Mouse (Mus musculus) Patski (cell line): ENCODE data around the gene Hus1. TPM values are rescaled to one million over a fixed set of nuclear protein-coding genes. Genes with fewer than 3 reads are reported as not detected.

ENCODE experiments used
- ATAC-seq: fragments of 100-300 bp; one replicate; pipeline ENCODE4 v1.8.0; 2021
- CTCF ChIA-PET: fragments of 350-600 bp; sonication (Branson Sonifier 250); formaldehyde crosslinking; loops from one replicate; lab custom pipeline; 2022; ENCODE audit warnings: inconsistent platforms; lab: Charles Lee
- POLR2A ChIA-PET: fragments of 350-600 bp; sonication (Branson Sonifier 250); formaldehyde crosslinking; loops from one replicate; lab custom pipeline; 2022; ENCODE audit warnings: antibody characterized with exemption, inconsistent platforms; lab: Charles Lee
- DNase-seq: peaks from one replicate; pipeline ENCODE4 v3.0.0-alpha.2; 2011; ENCODE audit warnings: low read depth, low spot score
- H3K27me3 ChIP-seq: fragments of 371-371 bp; one replicate; pipeline ENCODE4 v1.5.1; 2021
- CTCF ChIP-seq: fragments of 100-300 bp; IDR thresholded peaks from one replicate; pipeline ENCODE4 v1.5.1; 2021
- in situ Hi-C: fragments of 300-500 bp; cut with MboI; formaldehyde crosslinking; loops from 3 replicates; pipeline ENCODE4 v1.11.1; 2018; ENCODE audit warnings: low pct_unique_long_range_greater_than_20kb, mixed read lengths
- polyA plus RNA-seq: library from polyadenylated mRNA; unstranded; gene quantifications from one replicate; pipeline ENCODE4 v1.2.3, GENCODE M21; 2021

The Hus1 gene
- polyA plus RNA-seq, 1 experiment from 2014 or later, result 10.1 TPM

DNA sequence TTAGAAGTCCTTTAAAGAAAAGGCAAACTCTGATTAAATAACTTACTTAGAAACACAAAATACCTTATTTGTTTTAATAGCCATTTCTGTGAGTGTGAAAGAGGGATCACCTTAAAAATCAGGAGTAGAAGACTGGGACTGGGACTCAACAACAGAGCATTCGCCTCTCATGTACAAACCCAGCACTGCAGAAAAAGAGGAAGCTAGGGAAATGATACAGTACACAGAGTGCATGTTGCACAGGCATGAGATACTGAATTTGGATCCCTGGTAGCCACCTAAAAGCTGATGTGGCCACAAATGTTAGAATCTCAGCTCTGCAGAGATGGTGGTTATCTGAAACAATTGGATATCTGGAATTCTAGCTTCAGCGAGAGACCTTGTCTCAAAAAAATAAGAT lies 20.5 kb upstream of the Hus1 start:
- CTCF ChIA-PET, result interaction anchor here (0.8 kb wide), 1 partner anchor 66 kb away, joined by 3 read pairs; no protein-coding TSS in a partner anchor
- peaks cover 3% of the 10 kb centered on the region for H3K27me3 ChIP-seq
- TF ChIP-seq CTCF, result no peak
- DNase-seq (no peak), ATAC-seq (no peak)
- in situ Hi-C loops, result no loop called here
- POLR2A ChIA-PET, result no interaction called here

DNA sequence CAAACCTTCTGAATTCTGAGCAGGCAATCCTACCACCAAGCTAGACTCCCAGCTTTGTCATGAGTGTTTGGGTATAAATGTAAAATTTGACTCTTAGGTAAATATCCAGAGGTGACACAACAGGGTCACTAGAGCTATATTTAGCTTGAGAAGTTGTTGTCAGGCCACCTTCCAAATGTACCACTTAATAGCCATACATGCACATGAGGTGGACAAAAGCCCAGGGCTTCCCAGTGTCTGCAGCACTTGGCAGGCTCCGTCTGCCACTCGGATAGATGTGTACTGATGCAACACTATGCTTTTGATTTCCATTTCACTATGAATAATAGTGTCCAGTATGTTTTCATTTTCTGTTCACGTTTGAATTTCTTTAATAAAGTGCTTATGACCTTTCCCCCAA lies 14.2 kb upstream of the Hus1 start:
- DNase-seq (no peak), ATAC-seq (no peak)
- no peak for TF ChIP-seq CTCF
- POLR2A ChIA-PET, result interaction anchor here (0.5 kb wide), 1 partner anchor 124 kb away, joined by 3 read pairs; no protein-coding TSS in a partner anchor
- peaks cover 16% of the 10 kb centered on the region for H3K27me3 ChIP-seq
- in situ Hi-C loops, result no loop called here
- CTCF ChIA-PET, result no interaction called here

DNA sequence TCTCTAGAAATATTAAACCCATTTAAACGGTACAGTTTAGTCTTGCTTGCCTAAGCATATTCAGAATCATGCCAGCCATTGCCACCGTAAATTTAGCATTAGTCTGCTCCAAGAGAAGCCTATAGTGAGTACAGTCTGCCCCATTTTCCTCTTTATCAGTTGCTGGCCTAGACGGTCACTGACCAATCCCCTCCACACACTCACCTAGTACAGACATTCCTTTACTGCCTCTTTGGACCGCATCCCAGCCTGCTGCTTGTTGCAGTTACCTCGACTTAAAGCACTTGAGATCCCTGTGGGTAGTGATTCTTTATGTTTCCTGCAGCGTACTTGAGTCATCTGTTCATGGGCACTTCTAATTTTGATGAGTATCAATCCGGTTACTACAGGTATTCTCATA lies 13.8 kb upstream of the Hus1 start:
- CTCF ChIA-PET, result no interaction called here
- TF ChIP-seq CTCF, result no peak
- in situ Hi-C loops, result no loop called here
- ATAC-seq (no peak), DNase-seq (no peak)
- H3K27me3 ChIP-seq, result peaks cover 16% of the 10 kb centered on the region
- POLR2A ChIA-PET, result no interaction called here

DNA sequence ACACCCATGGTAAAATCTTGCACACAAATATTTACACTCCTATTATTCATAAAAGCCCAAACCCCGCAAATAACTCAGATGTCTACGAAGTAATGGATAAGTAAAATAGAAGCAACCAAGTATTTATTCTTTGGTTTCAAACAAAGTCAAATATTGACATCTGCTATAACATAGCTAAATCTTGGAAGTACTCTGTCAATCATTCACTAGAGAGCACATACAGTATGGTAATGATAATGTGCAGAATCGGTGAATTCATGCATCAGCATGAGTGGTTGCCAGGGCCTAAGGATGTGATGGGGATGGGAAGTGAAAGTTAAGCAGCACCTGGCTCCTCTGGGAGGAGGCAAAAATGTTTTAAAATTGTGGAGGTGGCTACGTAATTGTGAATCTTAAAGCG lies 9.2 kb upstream of the Hus1 start:
- ATAC-seq (no peak), DNase-seq (no peak)
- POLR2A ChIA-PET, result no interaction called here
- CTCF ChIA-PET, result no interaction called here
- H3K27me3 ChIP-seq, result peaks cover 19% of the 10 kb centered on the region
- no peak for TF ChIP-seq CTCF
- in situ Hi-C loops, result no loop called here

DNA sequence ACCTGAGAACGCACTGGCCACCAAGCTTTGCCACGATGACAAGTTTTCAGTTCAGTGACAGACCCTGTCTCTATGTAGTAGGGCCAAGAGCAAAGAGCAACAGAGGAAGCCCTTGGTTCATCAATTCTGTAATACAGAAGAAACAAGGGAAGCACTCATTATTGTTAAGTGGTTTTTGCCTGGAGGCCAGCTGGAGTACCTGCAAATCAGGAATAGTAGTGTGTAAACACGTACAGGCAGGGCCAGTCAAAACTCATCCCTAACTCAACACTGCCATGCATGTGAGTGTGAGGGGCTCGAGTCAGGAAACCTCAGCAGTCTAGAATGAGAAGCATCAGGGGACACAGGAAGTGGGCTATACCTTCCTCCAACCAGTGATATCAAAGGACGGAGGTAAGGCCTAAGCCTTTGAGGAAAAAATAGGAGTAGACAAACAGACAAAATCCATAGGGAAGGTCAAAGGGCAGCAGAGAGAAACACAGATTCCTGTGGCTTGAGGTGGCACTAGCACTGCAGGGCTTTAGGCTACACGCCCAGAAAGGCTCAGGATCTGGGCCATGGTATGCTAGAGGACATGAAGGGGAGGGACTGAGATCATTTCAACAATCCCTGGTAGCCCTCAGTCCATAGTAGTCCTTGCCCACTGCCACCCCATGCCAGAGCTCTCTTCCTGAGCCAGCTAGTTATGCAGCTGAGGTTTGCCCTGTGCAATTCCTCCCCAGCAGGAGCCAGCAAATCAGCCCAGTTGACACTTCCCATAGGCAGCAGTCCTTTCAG lies 7.7 kb upstream of the Hus1 start:
- ATAC-seq (no peak), DNase-seq (no peak)
- peaks cover 21% of the 10 kb centered on the region for H3K27me3 ChIP-seq
- TF ChIP-seq CTCF, result no peak
- CTCF ChIA-PET, result interaction anchor here (1.5 kb wide), 1 partner anchor 20 kb away, joined by 4 read pairs; no protein-coding TSS in a partner anchor
- in situ Hi-C loops, result no loop called here
- POLR2A ChIA-PET, result interaction anchor here (0.6 kb wide), 1 partner anchor 88 kb away, joined by 3 read pairs; no protein-coding TSS in a partner anchor

DNA sequence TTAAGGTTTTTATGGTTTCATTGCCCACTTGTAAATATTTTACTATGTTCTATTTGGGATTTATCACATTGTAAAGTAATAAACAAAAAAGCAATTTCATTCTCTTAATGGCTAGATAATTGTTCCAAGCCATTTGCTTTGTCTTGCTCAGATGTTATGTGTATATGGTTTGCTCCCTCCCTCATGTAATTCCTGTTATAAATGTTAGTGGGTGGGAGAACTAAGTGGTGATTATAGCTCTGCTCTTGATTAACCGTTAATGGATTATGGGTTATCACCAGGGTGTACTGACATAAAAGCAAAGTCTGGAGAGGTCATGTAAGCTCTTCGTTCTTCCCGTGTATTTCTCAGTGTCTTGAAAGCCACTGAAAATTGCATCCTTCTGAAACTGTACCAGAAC lies 3.7 kb upstream of the Hus1 start:
- DNase-seq, result no peak
- ATAC-seq, result no peak
- CTCF ChIA-PET, result no interaction called here
- peaks cover 15% of the 10 kb centered on the region for H3K27me3 ChIP-seq
- POLR2A ChIA-PET, result no interaction called here
- TF ChIP-seq CTCF, result no peak
- in situ Hi-C loops, result no loop called here

DNA sequence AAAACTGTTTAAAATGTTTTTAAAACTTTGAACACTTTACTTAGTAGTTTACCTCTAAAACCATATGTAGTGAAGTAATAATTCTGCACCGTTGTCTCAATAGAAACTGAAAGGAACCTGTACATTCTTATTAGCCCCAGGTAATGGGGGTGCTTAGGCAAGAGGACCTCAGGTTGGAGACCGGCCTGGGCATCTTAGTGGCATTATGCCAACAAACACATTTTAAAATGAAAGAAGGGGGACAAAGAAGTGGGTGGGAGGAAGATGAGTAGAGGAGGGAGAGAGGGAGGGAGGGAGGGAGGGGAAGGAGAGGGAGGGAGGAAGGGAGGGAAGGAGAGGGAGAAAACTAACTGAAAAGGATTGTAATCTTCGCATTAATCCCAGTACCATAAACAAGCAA lies 357 bp upstream of the Hus1 start:
- ChIA-PET CTCF (no interaction called here), POLR2A (no interaction called here)
- in situ Hi-C loops, result no loop called here
- TF ChIP-seq CTCF, result no peak
- ATAC-seq (peak; percentile 23), DNase-seq (no peak)
- H3K27me3 ChIP-seq, result peaks cover 15% of the 10 kb centered on the region

DNA sequence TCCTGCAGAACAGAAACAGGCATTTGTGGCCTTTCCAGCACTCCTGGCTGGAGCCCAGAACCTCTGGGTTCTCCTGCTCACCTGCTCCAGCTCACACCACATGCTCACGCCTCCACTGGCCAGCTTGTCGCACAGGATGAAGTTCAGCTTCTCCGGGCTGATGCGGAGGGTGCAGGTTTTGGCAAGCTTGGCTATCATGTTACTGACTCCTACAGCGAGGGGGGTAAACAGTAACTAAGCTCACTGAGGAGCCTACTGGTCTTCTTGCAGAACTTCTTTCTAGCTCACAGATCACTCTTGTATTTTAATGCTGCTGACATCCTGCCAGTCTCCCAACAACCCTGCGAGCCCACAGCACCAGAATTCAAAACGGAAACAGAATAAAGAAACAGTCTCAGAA lies 575 bp downstream of the Hus1 start:
- ATAC-seq (peak; percentile 69), DNase-seq (peak; percentile 19)
- POLR2A ChIA-PET, result interaction anchor here (1.1 kb wide), 1 partner anchor 8 kb away, joined by 3 read pairs; no protein-coding TSS in a partner anchor
- CTCF ChIA-PET, result interaction anchor here (0.8 to 1.4 kb wide), 4 partner anchors 27 to 139 kb away, joined by 3 to 6 read pairs (median 3); no protein-coding TSS in a partner anchor
- no peak for TF ChIP-seq CTCF
- in situ Hi-C loops, result no loop called here
- peaks cover 11% of the 10 kb centered on the region for H3K27me3 ChIP-seq

DNA sequence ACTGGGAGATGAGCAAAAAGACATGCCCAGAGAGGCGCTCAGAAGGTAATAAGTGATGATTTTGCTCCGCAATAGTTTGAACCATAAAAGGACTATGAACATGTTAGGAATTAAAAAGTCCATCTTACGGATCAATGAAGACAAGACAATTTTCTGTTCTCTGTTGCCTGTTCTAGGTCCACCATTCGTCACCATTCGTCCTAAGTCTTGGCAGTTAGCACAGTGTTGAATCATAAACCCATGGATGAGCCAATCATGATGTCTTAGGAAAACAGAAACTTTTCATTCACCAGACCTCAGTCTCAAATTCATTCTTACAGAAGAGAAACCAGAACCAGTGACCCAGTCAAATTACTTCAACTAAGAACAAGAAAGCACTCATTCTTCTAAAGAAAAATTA lies 2.2 kb downstream of the Hus1 start:
- POLR2A ChIA-PET, result no interaction called here

DNA sequence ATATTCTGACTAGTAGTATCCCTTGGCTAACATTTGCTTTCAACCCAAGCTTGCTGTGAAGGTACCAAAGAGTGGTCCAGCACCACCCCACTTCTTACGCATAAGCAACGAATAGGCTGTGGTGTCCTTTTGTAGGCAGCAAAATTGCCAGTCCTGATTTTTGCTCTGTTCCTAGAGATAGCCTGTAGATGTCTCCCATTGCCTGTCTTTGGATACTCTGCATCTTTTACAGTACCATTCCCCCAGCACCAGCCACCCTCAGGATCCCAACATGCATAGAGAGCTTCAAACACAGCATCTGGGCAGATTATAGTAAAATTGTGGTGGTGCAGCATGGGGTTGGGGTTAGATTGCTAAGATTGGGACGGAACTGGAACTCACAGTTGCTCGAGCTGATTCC lies 22.9 kb downstream of the Hus1 start:
- no peaks in the 10 kb centered on the region for H3K27me3 ChIP-seq
- ChIA-PET CTCF (interaction anchor here (0.9 kb wide), 1 partner anchor 10 kb away, joined by 3 read pairs; no protein-coding TSS in a partner anchor), POLR2A (no interaction called here)
- ATAC-seq, result no peak
- in situ Hi-C loops, result loop anchor here (5.0 kb wide), 1 partner anchor 149 kb away; no protein-coding TSS in a partner anchor
- TF ChIP-seq CTCF, result no peak
- DNase-seq, result no peak

More for the DNA sequence above, 2.2 kb downstream of the Hus1 start:
- no peak for ATAC-seq
- in situ Hi-C loops, result no loop called here
- peaks cover 4% of the 10 kb centered on the region for H3K27me3 ChIP-seq
- CTCF ChIA-PET, result no interaction called here
- no peak for TF ChIP-seq CTCF
- DNase-seq, result no peak

DNA sequence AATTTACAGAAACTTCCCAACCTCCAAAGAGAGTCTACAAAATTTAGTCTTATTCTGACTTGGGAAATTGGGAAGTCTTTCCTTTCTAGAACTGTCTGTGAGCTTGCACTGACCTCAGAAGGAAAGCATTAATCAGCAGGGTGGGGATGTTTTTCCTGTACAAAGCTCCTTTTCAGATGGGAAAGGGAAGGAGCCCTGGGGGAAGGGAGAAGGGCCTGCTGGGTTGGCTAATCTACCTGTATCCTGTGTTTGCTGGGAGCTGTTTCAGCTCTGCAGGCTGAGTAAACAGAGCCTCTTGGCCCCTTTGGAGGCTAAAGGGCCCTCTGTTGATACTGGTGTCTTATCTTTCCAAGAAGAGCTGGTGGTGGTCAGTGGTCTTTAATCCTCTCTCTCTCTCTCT lies 24.9 kb downstream of the Hus1 start:
- ChIA-PET CTCF (interaction anchor here (0.6 to 5.0 kb wide), 5 partner anchors 29 to 151 kb away, joined by 3 to 46 read pairs (median 4); partner anchors contain the start of gene Gm11992), POLR2A (no interaction called here)
- in situ Hi-C loops, result loop anchor here (5.0 kb wide), 1 partner anchor 151 kb away; no protein-coding TSS in a partner anchor
- H3K27me3 ChIP-seq, result no peaks in the 10 kb centered on the region
- no peak for TF ChIP-seq CTCF
- no peak for ATAC-seq
- no peak for DNase-seq
